Mouse (Mus musculus) CD4-positive helper T cell, adult 2 months (primary cell): ENCODE results near the gene Il3.
A peak's percentile ranks its signal among the peaks of the same experiment; 100 is the strongest.

ENCODE experiments used
- DNase-seq: peaks from one replicate; pipeline ENCODE4 v3.0.0-alpha.2; 2012; ENCODE audit warnings: low read depth, missing footprints, low spot score

Il3 gene

GRCm38 (mm10) chr11:54287821-54288453 lies 20.9 kb upstream of the Il3 start:
- peak; percentile 39 for DNase-seq

DNA sequence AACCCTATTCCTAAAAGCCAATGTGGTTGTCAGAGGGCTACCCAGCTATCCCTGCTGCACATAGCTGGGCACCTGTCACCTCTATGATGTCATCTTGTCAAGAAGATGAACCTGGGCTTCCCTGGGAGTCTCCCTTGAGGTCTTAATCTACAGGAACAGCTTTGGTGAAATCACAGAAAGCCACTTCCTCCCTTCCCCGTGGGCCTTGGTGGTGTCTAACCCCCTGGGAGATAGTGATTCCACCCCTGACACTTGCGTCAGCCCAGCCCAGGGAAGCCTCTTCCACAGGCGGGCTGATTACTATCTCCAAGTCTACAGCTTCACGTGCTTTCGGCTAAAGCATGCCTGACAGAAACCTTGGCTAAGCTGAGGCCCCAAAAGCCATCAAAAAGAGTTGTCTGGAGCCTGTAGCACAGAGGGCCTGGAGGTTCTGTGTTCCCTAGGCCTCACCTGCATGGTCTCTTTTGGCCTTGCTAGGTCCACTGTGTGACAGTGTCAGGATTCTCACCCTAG lies 4.4 kb upstream of the Il3 start:
- DNase-seq: peak; percentile 62

- no peak for DNase-seq
Observed at GRCm38 (mm10) chr11:54269191-54269896, 2.3 kb upstream of the Il3 start.

- peak; percentile 73 for DNase-seq
Observed at GRCm38 (mm10) chr11:54264542-54264941, 2.5 kb downstream of the Il3 start.

DNA sequence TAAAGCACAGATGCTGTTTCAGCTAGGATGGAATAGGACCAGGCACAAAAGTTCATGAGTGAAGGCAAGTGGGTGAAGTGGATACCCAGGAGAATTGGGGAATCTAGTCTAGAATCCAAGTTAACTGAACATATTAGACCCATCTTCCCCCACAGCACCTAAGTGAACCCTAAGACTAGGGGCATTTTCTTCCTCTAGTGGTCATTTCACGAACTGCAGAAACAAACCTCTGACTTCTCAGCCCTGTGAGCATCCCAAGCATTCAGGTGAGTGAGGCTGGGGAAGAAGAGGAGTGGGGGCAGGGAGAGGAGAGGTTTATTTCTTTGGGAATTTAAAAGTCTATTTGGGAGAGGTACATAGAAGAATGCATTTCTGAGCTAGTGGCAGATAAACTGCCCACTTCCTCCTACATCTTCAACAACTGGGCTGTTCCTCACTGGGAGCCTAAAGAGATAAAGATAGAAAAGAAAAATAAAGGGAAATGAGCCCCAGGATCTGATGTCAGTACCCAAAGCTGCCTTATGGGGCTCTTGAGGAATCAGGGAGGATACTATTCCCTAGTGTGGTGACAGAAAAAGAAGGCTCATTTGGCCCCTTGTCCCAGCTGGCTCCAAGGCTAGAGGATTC lies 3.6 kb downstream of the Il3 start:
- no peak for DNase-seq

- DNase-seq: peak; percentile 80
Observed at GRCm38 (mm10) chr11:54256624-54257376, 10.3 kb downstream of the Il3 start.

- peak; percentile 57 for DNase-seq
Observed at GRCm38 (mm10) chr11:54254114-54254513, 13.0 kb downstream of the Il3 start.

- DNase-seq: no peak
Observed at GRCm38 (mm10) chr11:54250575-54250974, 16.5 kb downstream of the Il3 start.

DNA sequence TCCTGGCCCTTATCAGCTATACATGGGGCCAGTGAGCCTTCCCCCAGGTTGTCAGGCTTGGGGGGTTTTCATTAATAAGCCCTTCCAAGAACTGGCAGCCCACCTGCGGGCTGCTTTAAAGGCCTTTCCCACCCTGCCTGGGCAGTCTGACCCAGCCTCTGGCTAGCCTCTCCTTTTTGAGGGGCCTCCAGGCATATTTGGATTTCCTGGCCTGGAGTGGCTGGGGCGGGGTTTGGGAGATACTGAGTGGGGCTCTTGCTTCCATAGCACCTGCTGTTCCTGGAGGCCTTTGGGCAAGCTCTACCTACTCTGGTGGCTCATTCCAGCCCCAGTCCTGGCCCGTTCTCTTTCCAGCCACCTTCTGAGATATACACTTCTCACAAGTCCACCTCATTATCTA lies 17.3 kb downstream of the Il3 start:
- no peak for DNase-seq

DNA sequence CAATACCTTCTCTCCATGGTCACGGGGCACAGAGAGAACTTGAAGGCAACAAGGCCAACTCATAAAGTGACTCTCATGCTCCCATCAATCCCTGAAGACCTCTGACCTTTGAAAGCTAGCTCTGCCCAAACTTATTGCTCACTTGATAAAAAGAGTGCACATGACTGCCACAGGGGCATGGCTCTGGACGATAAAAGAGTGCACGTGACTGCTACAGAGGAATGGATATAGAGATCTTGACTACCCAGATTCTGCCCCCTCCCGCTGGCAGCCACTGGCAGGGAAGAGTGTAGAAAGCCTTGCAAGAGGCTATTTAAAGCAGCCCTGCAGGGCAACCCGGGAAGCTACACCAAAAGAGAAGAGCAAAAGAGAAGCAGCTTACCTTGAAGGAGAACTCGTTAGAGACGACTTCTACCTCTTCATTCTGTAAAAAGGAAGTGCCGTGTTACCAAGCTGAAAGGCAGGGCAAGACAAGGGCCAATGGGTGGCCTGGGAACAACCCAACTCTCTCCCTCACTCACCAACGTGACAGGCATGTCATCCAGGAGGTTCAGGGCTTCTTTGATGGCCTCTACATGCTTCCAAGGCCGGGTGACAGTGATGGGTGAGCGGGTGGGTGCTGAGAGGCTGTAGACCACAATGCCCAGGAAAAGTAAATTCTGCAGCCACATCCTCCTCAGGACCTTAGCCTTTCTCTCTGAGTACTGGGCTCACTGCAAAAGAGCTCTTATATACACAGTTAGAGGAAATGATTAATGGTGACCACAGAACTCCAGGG lies 17.9 kb downstream of the Il3 start, which contains the start of gene Csf2:
Csf2 (minus strand) TSS at position 728 of the 778 bp plus-strand sequence.
- peak; percentile 31 for DNase-seq

- no peak for DNase-seq
Observed at GRCm38 (mm10) chr11:54247251-54247950, 19.7 kb downstream of the Il3 start.

DNA sequence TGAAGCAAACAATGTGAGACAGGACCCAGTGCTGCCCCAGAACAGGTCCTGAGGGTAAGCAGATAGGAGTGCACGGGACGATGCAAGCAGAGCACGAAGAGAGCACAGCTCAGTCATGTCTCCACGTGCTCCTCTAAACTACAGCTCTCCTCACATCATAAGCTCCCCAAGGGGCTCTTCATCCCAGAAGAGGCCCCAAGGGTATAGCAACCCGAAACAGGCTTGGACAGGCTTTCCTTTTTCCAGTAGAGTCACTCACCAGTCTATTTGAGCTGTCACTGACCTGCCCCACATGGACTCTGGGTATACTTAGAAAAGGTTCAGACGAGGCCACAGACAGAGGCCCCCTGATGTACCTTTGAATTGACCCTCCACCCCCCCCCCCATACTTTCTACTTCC lies 22.6 kb downstream of the Il3 start:
- no peak for DNase-seq

- no peak for DNase-seq
Observed at GRCm38 (mm10) chr11:54242494-54242893, 24.6 kb downstream of the Il3 start.

- DNase-seq: peak; percentile 39
Observed at GRCm38 (mm10) chr11:54236939-54237338, 30.1 kb downstream of the Il3 start.

- no peak for DNase-seq
Observed at GRCm38 (mm10) chr11:54227478-54227877, 39.6 kb downstream of the Il3 start.

DNA sequence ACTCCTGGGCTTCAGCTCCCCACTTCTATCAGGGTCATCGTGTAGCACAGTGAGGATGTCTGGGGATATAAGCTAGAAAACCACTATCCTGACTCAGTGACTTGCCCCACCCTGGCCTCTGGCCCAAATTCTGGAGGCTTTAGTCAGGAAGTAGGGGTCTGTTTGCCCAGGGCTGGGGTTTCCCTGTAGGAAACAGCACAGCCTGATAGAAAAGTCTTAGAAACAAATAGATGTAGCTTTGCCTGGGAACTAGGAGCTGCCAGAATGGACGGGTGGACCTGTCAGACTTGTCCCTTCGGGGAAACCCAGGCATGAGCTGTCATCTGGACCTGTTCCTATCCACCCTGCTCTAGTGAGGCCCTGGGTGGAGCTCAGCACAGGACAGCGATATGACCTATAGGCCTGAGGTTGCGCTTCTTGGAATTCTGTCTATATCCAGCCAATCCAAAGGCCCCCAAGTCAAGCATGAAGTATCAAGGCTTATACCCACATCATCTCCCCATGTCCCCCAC lies 42.5 kb downstream of the Il3 start:
- DNase-seq: no peak

GRCm38 (mm10) chr11:54223637-54224474 lies 43.2 kb downstream of the Il3 start:
- no peak for DNase-seq

DNA sequence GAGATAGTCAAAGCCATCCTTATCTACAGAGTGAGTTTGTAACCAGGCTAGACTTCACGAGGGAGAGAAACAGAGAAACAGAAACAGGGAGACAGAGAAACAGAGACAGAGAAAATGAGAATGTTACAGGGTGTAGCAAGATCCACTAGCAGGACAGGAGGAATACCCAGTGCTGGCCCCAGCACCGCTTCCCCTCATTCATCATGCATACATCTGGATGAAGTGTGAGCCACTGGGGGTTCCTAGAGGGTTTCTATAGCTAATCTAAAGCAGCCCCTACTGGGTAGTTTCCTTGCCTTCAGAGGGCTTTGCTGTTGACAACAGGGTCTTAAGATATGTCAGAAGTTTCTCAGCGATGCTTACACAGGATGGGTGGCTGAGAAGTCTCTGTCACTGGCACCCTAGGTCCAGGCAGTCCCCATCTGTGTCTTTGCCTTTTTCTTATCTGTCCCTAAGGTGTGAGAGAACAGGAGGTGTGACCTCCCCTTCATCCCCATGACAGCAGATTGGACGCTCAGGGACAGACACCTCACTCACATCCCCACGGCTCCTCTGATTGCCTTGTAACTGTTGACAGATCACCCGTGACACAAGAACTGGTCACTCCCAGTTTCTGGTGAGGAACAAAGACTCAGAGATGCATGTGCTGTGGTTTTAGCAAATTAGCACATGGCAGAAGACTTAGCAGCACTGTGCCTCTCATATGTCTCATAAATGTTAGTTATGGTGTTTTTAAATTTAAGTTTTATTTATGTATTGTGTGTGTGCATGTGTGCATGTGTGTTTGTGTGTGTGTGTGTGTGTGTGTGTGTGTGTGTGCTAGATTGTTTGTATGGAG lies 47.0 kb downstream of the Il3 start:
- DNase-seq: no peak
